11 mouse cellular contexts compared by ENCODE assay signal in the genomic region with DNA sequence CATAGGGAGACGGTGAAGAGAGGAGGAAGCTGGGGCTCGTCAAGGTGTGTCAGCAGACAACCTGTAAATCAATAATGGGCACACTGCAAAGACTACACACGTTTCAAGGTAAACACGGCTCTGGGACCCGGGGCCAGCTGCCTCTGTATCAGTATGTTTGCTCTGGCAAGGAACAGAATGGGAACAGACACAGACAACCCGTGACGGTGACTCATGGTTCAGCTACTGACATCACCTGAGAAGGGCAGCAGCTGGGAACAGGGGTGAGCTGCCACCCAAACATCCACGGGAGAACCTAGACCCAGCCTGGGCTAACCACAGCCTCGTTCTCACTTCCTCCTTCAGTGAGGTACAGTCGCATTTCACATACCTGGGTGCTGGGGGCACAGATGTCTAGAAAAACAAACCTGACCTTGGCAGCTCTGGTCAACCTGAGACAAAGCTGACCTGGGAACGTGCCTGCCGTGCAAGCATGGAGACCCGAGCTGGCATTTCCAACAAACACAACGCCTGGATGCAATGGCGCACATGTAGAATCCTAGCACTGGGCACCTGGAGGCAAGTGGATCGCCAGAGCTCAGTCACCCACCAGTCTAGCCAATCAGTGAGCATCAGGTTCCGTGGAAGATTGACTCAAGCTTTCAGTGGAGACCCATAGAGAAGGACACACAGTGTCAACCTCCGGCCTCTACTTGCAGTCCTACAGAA. TPM values are rescaled to one million over a fixed set of nuclear protein-coding genes. Genes with fewer than 3 reads are reported as not detected.
DNase-seq lines count a peak whose midpoint lies in the region; ATAC-seq and TF ChIP-seq lines count a peak whose summit lies in the region.
"Had no signal": no experiment of that assay in that cellular context is flagged by ENCODE, and none has a peak within 500 bp of the region (broad histone marks: within the 10 kb centered on the region; RNA-seq: fewer than 3 reads in every experiment).

No protein-coding gene starts in this region.

- H3K36me3 ChIP-seq in liver, adult 2 months (ENCODE audit: control insufficient read depth, insufficient read depth, low read length) = no peaks in the 10 kb centered on the region
- no peaks in the 10 kb centered on the region for H3K36me3 ChIP-seq in liver, embryonic 11.5 days (ENCODE audit: control insufficient read depth, insufficient read depth, low read length)
- H3K36me3 ChIP-seq in intestine, embryonic 14.5 days (ENCODE audit: control insufficient read depth, insufficient read depth, low read length) = no peaks in the 10 kb centered on the region
- H3K36me3 ChIP-seq: limb, embryonic 12.5 days; neural tube, embryonic 15.5 days had no signal

- 0 out of 2 replicates have a peak, but pooled peaks have one; percentile 14 for TF ChIP-seq POLR2A in liver, adult 2 months (IDR thresholded peaks at IDR 0.05; ENCODE audit: extremely low read depth, insufficient read depth, low read length)

- 21% methylated on average over 18 of the region's 18 CpGs for WGBS in liver, adult 2 months
- WGBS in liver, embryonic 11.5 days = 67% methylated on average over 18 of the region's 18 CpGs
- WGBS in intestine, embryonic 14.5 days = 55% methylated on average over 18 of the region's 18 CpGs

- peak overlapping the region; percentile 12; the same call in 1 of the 2 replicates for H3K4me3 ChIP-seq in liver, adult 2 months (ENCODE audit: insufficient read depth, low read depth, low read length)
- H3K4me3 ChIP-seq in liver, embryonic 11.5 days (ENCODE audit: low read depth, low read length) = no peak overlapping the region
- H3K4me3 ChIP-seq in intestine, embryonic 14.5 days (ENCODE audit: low read depth, low read length) = no peak overlapping the region
- H3K4me3 ChIP-seq: limb, embryonic 12.5 days; neural tube, embryonic 15.5 days had no signal

- peaks cover 5% of the 10 kb centered on the region for H3K4me1 ChIP-seq in liver, adult 2 months (ENCODE audit: control insufficient read depth, insufficient read depth, low read length)
- H3K4me1 ChIP-seq in liver, embryonic 11.5 days (replicated peaks; ENCODE audit: control insufficient read depth, insufficient read depth, low read length) = 0 out of 2 replicates have a peak, but pooled peaks cover 2% of the 10 kb centered on the region
- peaks cover 9% of the 10 kb centered on the region; the same call in 1 of the 2 replicates for H3K4me1 ChIP-seq in intestine, embryonic 14.5 days (replicated peaks; ENCODE audit: control insufficient read depth, insufficient read depth, low read length)
- H3K4me1 ChIP-seq: limb, embryonic 12.5 days; neural tube, embryonic 15.5 days had no signal

- no peak for ATAC-seq in liver, embryonic 11.5 days (replicated peaks; ENCODE audit: low FRiP score)
- peak; percentile 75 for ATAC-seq in intestine, embryonic 14.5 days (replicated peaks; ENCODE audit: low FRiP score, low TSS enrichment, low read depth)

- no peak overlapping the region for H3K4me2 ChIP-seq in liver, embryonic 11.5 days
- no peak overlapping the region for H3K4me2 ChIP-seq in intestine, embryonic 14.5 days (ENCODE audit: low read length)
- H3K4me2 ChIP-seq: limb, embryonic 12.5 days; neural tube, embryonic 15.5 days had no signal

- no peaks in the 10 kb centered on the region for H3K27me3 ChIP-seq in liver, adult 2 months (ENCODE audit: control insufficient read depth, insufficient read depth, low read length)
- no peaks in the 10 kb centered on the region for H3K27me3 ChIP-seq in liver, embryonic 11.5 days (replicated peaks; ENCODE audit: control insufficient read depth, insufficient read depth, low read length)
- H3K27me3 ChIP-seq in intestine, embryonic 14.5 days (replicated peaks; ENCODE audit: control insufficient read depth, insufficient read depth, low read length) = no peaks in the 10 kb centered on the region
- H3K27me3 ChIP-seq: limb, embryonic 12.5 days; neural tube, embryonic 15.5 days had no signal

- peak overlapping the region; percentile 60 for H3K27ac ChIP-seq in liver, adult 2 months (replicated peaks; ENCODE audit: insufficient read depth, low read depth, low read length)
- H3K27ac ChIP-seq in liver, embryonic 11.5 days (ENCODE audit: low read depth, low read length) = no peak overlapping the region
- 0 out of 2 replicates have a peak overlapping the region, but pooled peaks have one; percentile 18 for H3K27ac ChIP-seq in intestine, embryonic 14.5 days (ENCODE audit: low read depth)
- H3K27ac ChIP-seq: limb, embryonic 12.5 days; neural tube, embryonic 15.5 days had no signal

- no peaks in the 10 kb centered on the region for H3K79me2 ChIP-seq in liver, adult 2 months (ENCODE audit: control insufficient read depth, insufficient read depth, low read length)

- no peaks in the 10 kb centered on the region for H3K9me3 ChIP-seq in liver, embryonic 11.5 days (ENCODE audit: control insufficient read depth, low read length)
- no peaks in the 10 kb centered on the region for H3K9me3 ChIP-seq in intestine, embryonic 14.5 days (ENCODE audit: control insufficient read depth, low read length)
- H3K9me3 ChIP-seq: limb, embryonic 12.5 days; neural tube, embryonic 15.5 days had no signal

- no peak for TF ChIP-seq CTCF in liver, adult 2 months (IDR thresholded peaks at IDR 0.05; ENCODE audit: low read depth, low read length)

- peak; percentile 90 for DNase-seq in liver, adult 2 months (ENCODE audit: extremely low read depth, low read depth, low spot score)
- DNase-seq in liver, embryonic 11.5 days (ENCODE audit: low spot score) = no peak
- DNase-seq in intestine, embryonic 14.5 days (ENCODE audit: low spot score) = peak; percentile 68
- peak; percentile 12 to 33 for DNase-seq in lung, postnatal 4 days
- peak; percentile 75 for DNase-seq in thymus, postnatal 14 days
- DNase-seq in cerebellum, adult 11-12 months = no peak
- DNase-seq in layer of hippocampus, postnatal 36 days = no peak
- no peak for DNase-seq in right cerebral cortex, postnatal 4 days
- DNase-seq: cerebellum, adult 9-10 months had no signal

- peak overlapping the region; percentile 47 for H3K9ac ChIP-seq in liver, adult 2 months (ENCODE audit: low read depth, low read length)
- H3K9ac ChIP-seq in liver, embryonic 11.5 days (ENCODE audit: low read depth, low read length) = no peak overlapping the region
- no peak overlapping the region for H3K9ac ChIP-seq in intestine, embryonic 14.5 days (ENCODE audit: low read length)
- H3K9ac ChIP-seq: limb, embryonic 12.5 days; neural tube, embryonic 15.5 days had no signal

RNA-seq across cellular contexts. Expression of gene Rpia, which starts 22.0 kb away (rescaled TPM):
- total RNA-seq in liver, adult 2 months (2014; rRNA removed) = 3.0 and 3.9 TPM in 2 replicates
- polyA plus RNA-seq in liver, adult 2 months (2012; rRNA removed) = 2.0 TPM in 2 replicates
- 6.5 and 8.6 TPM in 2 replicates for polyA plus RNA-seq in liver, embryonic 11.5 days (2014; fragmentation: Nextera tagmentation; extraction: Ambion mirVana)
- 4.8 and 6.1 TPM in 2 replicates for polyA plus RNA-seq in intestine, embryonic 14.5 days (2014; fragmentation: Nextera tagmentation; extraction: Ambion mirVana)
- total RNA-seq in layer of hippocampus, postnatal 36 days (2021) = 10 to 100 TPM; 11.7 to 13.0 TPM

RNA-seq across cellular contexts. Expression of gene Eif2ak3, which starts 30.2 kb away (rescaled TPM):
- total RNA-seq in liver, adult 2 months (2014; rRNA removed) = 7.9 and 9.9 TPM in 2 replicates
- polyA plus RNA-seq in liver, adult 2 months (2012; rRNA removed) = 5.2 and 7.1 TPM in 2 replicates
- polyA plus RNA-seq in liver, embryonic 11.5 days (2014; fragmentation: Nextera tagmentation; extraction: Ambion mirVana) = 6.1 and 7.4 TPM in 2 replicates
- 7.3 and 8.2 TPM in 2 replicates for polyA plus RNA-seq in intestine, embryonic 14.5 days (2014; fragmentation: Nextera tagmentation; extraction: Ambion mirVana)
- 10 to 100 TPM; 22.0 to 24.8 TPM for total RNA-seq in layer of hippocampus, postnatal 36 days (2021)

Comparison
In these comparisons a context has a peak if more than half of its experiments do, and no peak if none do; other contexts are left out.
1. DNase-seq: peak in liver, adult 2 months (single experiment), intestine, embryonic 14.5 days (single experiment), lung, postnatal 4 days (2 of 2) and thymus, postnatal 14 days (single experiment); none in liver, embryonic 11.5 days (single experiment), cerebellum, adult 11-12 months (single experiment), layer of hippocampus, postnatal 36 days (0 of 2) and right cerebral cortex, postnatal 4 days (single experiment).